In genomic region chr9:67930629-67931028, GRCm38 (mm10) we compare ENCODE assay signal across 17 mouse cellular contexts.
DNase-seq lines count a peak whose midpoint lies in the region; ATAC-seq and TF ChIP-seq lines count a peak whose summit lies in the region.
"Had no signal": no experiment of that assay in that cellular context is flagged by ENCODE, and none has a peak within 500 bp of the region (broad histone marks: within the 10 kb centered on the region; RNA-seq: fewer than 3 reads in every experiment).

No protein-coding gene starts in this region.

- peak; percentile 12 for DNase-seq in liver
- no peak for DNase-seq in liver, embryonic 11.5 days (ENCODE audit: low spot score)
- DNase-seq in embryonic facial prominence, embryonic 10.5 days (ENCODE audit: low spot score), result peak; percentile 22
- DNase-seq in lung, adult 2 months, result peak; percentile 25
- DNase-seq in adrenal gland, postnatal 10 days, result no peak
- no peak for DNase-seq in B cell, adult 2 months
- no peak for DNase-seq in adrenal gland, postnatal 4 days (ENCODE audit: low spot score in 2 of 2)
- DNase-seq: adrenal gland, postnatal 25 days; cerebellum, postnatal 14 days; gastrocnemius, postnatal 25 days had no signal

- TF ChIP-seq CTCF in lung, adult 2 months (IDR thresholded peaks at IDR 0.05; ENCODE audit: insufficient read depth, low read length), result no peak

- H3K9me3 ChIP-seq in liver, embryonic 11.5 days (ENCODE audit: control insufficient read depth, low read length), result no peaks in the 10 kb centered on the region
- H3K9me3 ChIP-seq in embryonic facial prominence, embryonic 10.5 days, result no peaks in the 10 kb centered on the region
- H3K9me3 ChIP-seq in stomach, embryonic 14.5 days (ENCODE audit: control insufficient read depth, low read depth, low read length), result no peaks in the 10 kb centered on the region
- H3K9me3 ChIP-seq: embryonic facial prominence, embryonic 12.5 days; G1E; megakaryocyte, embryonic 14.5 days had no signal

- 72% methylated on average over 7 of the region's 7 CpGs for WGBS in liver, embryonic 11.5 days
- WGBS in embryonic facial prominence, embryonic 10.5 days, result 71% methylated on average over 7 of the region's 7 CpGs
- WGBS in lung, adult 2 months, result 69% methylated on average over 7 of the region's 7 CpGs
- WGBS in stomach, embryonic 14.5 days, result 59% methylated on average over 7 of the region's 7 CpGs

- H3K27ac ChIP-seq in liver, embryonic 11.5 days (ENCODE audit: low read depth, low read length), result no peak overlapping the region
- no peak overlapping the region for H3K27ac ChIP-seq in embryonic facial prominence, embryonic 10.5 days (replicated peaks)
- H3K27ac ChIP-seq in stomach, embryonic 14.5 days (ENCODE audit: low read length), result no peak overlapping the region
- H3K27ac ChIP-seq: embryonic facial prominence, embryonic 12.5 days; hindbrain, postnatal 0 days; liver, embryonic 14.5 days had no signal

- H3K4me3 ChIP-seq in liver, embryonic 11.5 days (ENCODE audit: low read depth, low read length), result no peak overlapping the region
- H3K4me3 ChIP-seq in embryonic facial prominence, embryonic 10.5 days, result no peak overlapping the region
- no peak overlapping the region for H3K4me3 ChIP-seq in lung, adult 2 months (replicated peaks; ENCODE audit: extremely low read depth, low read depth, low read length)
- H3K4me3 ChIP-seq in stomach, embryonic 14.5 days (ENCODE audit: low read depth, low read length), result no peak overlapping the region
- H3K4me3 ChIP-seq: embryonic facial prominence, embryonic 12.5 days; megakaryocyte, embryonic 14.5 days had no signal

- peaks cover 20% of the 10 kb centered on the region; the same call in 1 of the 2 replicates for H3K36me3 ChIP-seq in liver, embryonic 11.5 days (ENCODE audit: control insufficient read depth, insufficient read depth, low read length)
- H3K36me3 ChIP-seq in embryonic facial prominence, embryonic 10.5 days (replicated peaks), result peaks cover 44% of the 10 kb centered on the region
- peaks cover 31% of the 10 kb centered on the region for H3K36me3 ChIP-seq in stomach, embryonic 14.5 days (ENCODE audit: control insufficient read depth, insufficient read depth, low read length)

- no peak overlapping the region for H3K4me2 ChIP-seq in liver, embryonic 11.5 days
- H3K4me2 ChIP-seq in stomach, embryonic 14.5 days (replicated peaks; ENCODE audit: low read depth, low read length), result no peak overlapping the region
- H3K4me2 ChIP-seq: embryonic facial prominence, embryonic 12.5 days; heart, embryonic 11.5 days had no signal

- H3K9ac ChIP-seq in liver, embryonic 11.5 days (ENCODE audit: low read depth, low read length), result no peak overlapping the region
- H3K9ac ChIP-seq in stomach, embryonic 14.5 days (replicated peaks; ENCODE audit: low read depth, low read length), result no peak overlapping the region
- H3K9ac ChIP-seq: embryonic facial prominence, embryonic 12.5 days; liver, embryonic 14.5 days had no signal

- TF ChIP-seq POLR2A in lung, adult 2 months (IDR thresholded peaks at IDR 0.05; ENCODE audit: borderline replicate concordance, extremely low read depth, low read depth, low read length), result no peak

- no peaks in the 10 kb centered on the region for H3K27me3 ChIP-seq in liver, embryonic 11.5 days (replicated peaks; ENCODE audit: control insufficient read depth, insufficient read depth, low read length)
- H3K27me3 ChIP-seq in embryonic facial prominence, embryonic 10.5 days (replicated peaks; ENCODE audit: low read depth, poor library complexity, severe bottlenecking), result no peaks in the 10 kb centered on the region
- no peaks in the 10 kb centered on the region for H3K27me3 ChIP-seq in stomach, embryonic 14.5 days (ENCODE audit: control insufficient read depth, insufficient read depth, low read length)
- H3K27me3 ChIP-seq: embryonic facial prominence, embryonic 12.5 days; megakaryocyte, embryonic 14.5 days had no signal

- no peaks in the 10 kb centered on the region for H3K4me1 ChIP-seq in liver, embryonic 11.5 days (replicated peaks; ENCODE audit: control insufficient read depth, insufficient read depth, low read length)
- H3K4me1 ChIP-seq in embryonic facial prominence, embryonic 10.5 days, result no peaks in the 10 kb centered on the region
- no peaks in the 10 kb centered on the region for H3K4me1 ChIP-seq in lung, adult 2 months (ENCODE audit: control insufficient read depth, insufficient read depth, low read length)
- H3K4me1 ChIP-seq in stomach, embryonic 14.5 days (ENCODE audit: control insufficient read depth, insufficient read depth, low read length), result no peaks in the 10 kb centered on the region
- H3K4me1 ChIP-seq: embryonic facial prominence, embryonic 12.5 days had no signal

- ATAC-seq in liver, embryonic 11.5 days (replicated peaks; ENCODE audit: low FRiP score), result no peak
- ATAC-seq in stomach, embryonic 14.5 days (ENCODE audit: insufficient number of reproducible peaks, insufficient read depth, low FRiP score, low read depth), result 0 out of 2 replicates have a peak, but pooled peaks have one; percentile 63
- ATAC-seq: hindbrain, postnatal 0 days had no signal

Comparison
In these comparisons a context has a peak if more than half of its experiments do, and no peak if none do; other contexts are left out.
1. DNase-seq: peak in liver (single experiment), embryonic facial prominence, embryonic 10.5 days (single experiment) and lung, adult 2 months (single experiment); none in liver, embryonic 11.5 days (single experiment), adrenal gland, postnatal 10 days (single experiment), B cell, adult 2 months (0 of 2) and adrenal gland, postnatal 4 days (0 of 2).